Comparison of ENCODE assay signal across 8 mouse cellular contexts in the genomic region with DNA sequence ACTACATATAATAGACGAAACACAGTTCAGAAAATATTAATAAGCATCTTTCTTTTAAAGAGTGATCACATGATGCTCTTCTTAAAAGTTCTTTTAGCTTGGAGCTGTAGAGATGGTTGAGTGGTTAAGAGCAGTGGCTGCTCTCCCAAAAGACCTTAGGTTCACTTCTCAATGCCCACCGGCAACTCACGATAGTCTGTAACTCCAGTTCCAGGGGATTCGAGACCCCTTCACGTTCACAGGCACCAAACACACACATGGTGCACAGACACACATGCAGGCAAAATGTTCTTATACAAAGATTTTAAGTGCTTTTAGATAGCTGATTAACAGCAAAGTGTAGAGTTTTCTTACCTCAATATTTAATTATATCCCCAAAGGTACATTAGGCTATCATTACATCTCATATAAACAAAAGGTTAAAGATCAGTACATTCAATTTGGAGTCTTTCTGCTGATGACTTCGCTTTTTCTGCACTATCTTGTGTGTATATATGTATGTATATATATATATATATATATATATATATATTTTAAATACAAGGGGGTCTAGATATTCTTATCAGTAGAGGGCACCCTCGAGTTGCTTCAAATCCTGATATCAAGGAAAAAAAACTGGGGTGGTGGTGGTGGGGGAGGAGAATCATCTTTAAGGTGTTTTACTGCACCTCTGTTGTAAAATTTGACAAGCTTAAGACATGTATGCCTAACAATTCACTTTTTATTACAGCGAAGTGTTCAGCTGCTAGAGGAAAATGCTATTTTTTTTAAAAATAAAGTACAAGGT. TPM values are rescaled to one million over a fixed set of nuclear protein-coding genes. Genes with fewer than 3 reads are reported as not detected.
A peak's percentile ranks its signal among the peaks of the same experiment; 100 is the strongest.
DNase-seq lines count a peak whose midpoint lies in the region; ATAC-seq and TF ChIP-seq lines count a peak whose summit lies in the region.

No protein-coding gene starts in this region.

- H3K4me2 ChIP-seq in hindbrain, embryonic 15.5 days, result peak overlapping the region; percentile 87
- peak overlapping the region; percentile 86 for H3K4me2 ChIP-seq in midbrain, postnatal 0 days (ENCODE audit: low read depth, low read length, poor library complexity, severe bottlenecking)

- intact Hi-C loops in gastrocnemius, adult 2 months (cut with DNase I), result no loop called here

- no peak for ATAC-seq in hindbrain, embryonic 15.5 days (ENCODE audit: low FRiP score, low read depth)
- ATAC-seq in midbrain, postnatal 0 days (ENCODE audit: low FRiP score), result no peak

- H3K36me3 ChIP-seq in hindbrain, embryonic 15.5 days, result no peaks in the 10 kb centered on the region
- H3K36me3 ChIP-seq in midbrain, postnatal 0 days (ENCODE audit: insufficient read depth, low read length), result no peaks in the 10 kb centered on the region

- DNase-seq in gastrocnemius, adult 2 months, result no peak
- no peak for DNase-seq in gastrocnemius, adult 18-20 months (ENCODE audit: low spot score)
- peak; percentile 73 for DNase-seq in embryo, embryonic 10.5 days (ENCODE audit: low spot score)
- peak; percentile 79 for DNase-seq in midbrain, postnatal 0 days (ENCODE audit: low spot score)
- no peak for DNase-seq in MN1 (ENCODE audit: low spot score)
- DNase-seq in ovary, postnatal 36 days (ENCODE audit: low spot score), result no peak
- DNase-seq in thymus, postnatal 14 days, result no peak

- peak overlapping the region; percentile 84 for H3K4me3 ChIP-seq in gastrocnemius, adult 2 months
- peak overlapping the region; percentile 90 for H3K4me3 ChIP-seq in hindbrain, embryonic 15.5 days
- H3K4me3 ChIP-seq in midbrain, postnatal 0 days (ENCODE audit: low read depth, low read length), result peak overlapping the region; percentile 73

- WGBS in hindbrain, embryonic 15.5 days, result 36% methylated on average over 8 of the region's 8 CpGs
- WGBS in midbrain, postnatal 0 days, result 50% methylated on average over 8 of the region's 8 CpGs

- peaks cover 58% of the 10 kb centered on the region for H3K4me1 ChIP-seq in hindbrain, embryonic 15.5 days (replicated peaks)
- peaks cover 2% of the 10 kb centered on the region; the same call in 1 of the 2 replicates for H3K4me1 ChIP-seq in midbrain, postnatal 0 days (ENCODE audit: insufficient read depth, low read length)

- H3K27me3 ChIP-seq in hindbrain, embryonic 15.5 days, result no peaks in the 10 kb centered on the region
- H3K27me3 ChIP-seq in midbrain, postnatal 0 days (ENCODE audit: insufficient read depth, low read length), result no peaks in the 10 kb centered on the region

- peak overlapping the region; percentile 64; the same call in 1 of the 2 replicates for H3K9ac ChIP-seq in hindbrain, embryonic 15.5 days
- H3K9ac ChIP-seq in midbrain, postnatal 0 days (replicated peaks; ENCODE audit: low read length, poor library complexity, severe bottlenecking), result no peak overlapping the region

- peak; percentile 46 for TF ChIP-seq CTCF in gastrocnemius, adult 2 months (IDR thresholded peaks at IDR 0.05)
- TF ChIP-seq CTCF in midbrain, postnatal 0 days (IDR thresholded peaks at IDR 0.05), result peak; percentile 61

- no peaks in the 10 kb centered on the region for H3K9me3 ChIP-seq in hindbrain, embryonic 15.5 days
- H3K9me3 ChIP-seq in midbrain, postnatal 0 days (ENCODE audit: low read length), result no peaks in the 10 kb centered on the region

- H3K27ac ChIP-seq in gastrocnemius, adult 2 months, result peak overlapping the region; percentile 98
- peak overlapping the region; percentile 93 for H3K27ac ChIP-seq in hindbrain, embryonic 15.5 days (replicated peaks)
- H3K27ac ChIP-seq in midbrain, postnatal 0 days (ENCODE audit: low read depth, low read length), result no peak overlapping the region

RNA-seq across cellular contexts. Expression of a gene that starts 2.5 kb away (rescaled TPM):
- total RNA-seq in gastrocnemius, adult 2 months (2021), result 10 to 100 TPM; 39.2 to 41.3 TPM
- 10 to 100 TPM; 34.2 to 37.6 TPM for total RNA-seq in gastrocnemius, adult 18-20 months (2021)
- 74.7 and 79.3 TPM in 2 replicates for polyA plus RNA-seq in hindbrain, embryonic 15.5 days (2015; fragmentation: Nextera tagmentation; extraction: Ambion mirVana)
- 112 and 144 TPM in 2 replicates for total RNA-seq in midbrain, postnatal 0 days (2014; rRNA removed)
- 53.9 and 55.2 TPM in 2 replicates for polyA plus RNA-seq in midbrain, postnatal 0 days (2015; fragmentation: Nextera tagmentation; extraction: Ambion mirVana)

Comparison
In these comparisons a context has a peak if more than half of its experiments do, and no peak if none do; other contexts are left out.
1. DNase-seq: peak in embryo, embryonic 10.5 days (single experiment) and midbrain, postnatal 0 days (single experiment); none in gastrocnemius, adult 2 months (single experiment), gastrocnemius, adult 18-20 months (single experiment), MN1 (single experiment), ovary, postnatal 36 days (single experiment) and thymus, postnatal 14 days (single experiment).
2. Peak in every context shown above with its lines, with median percentiles within 50 percentile points of each other: H3K4me3 ChIP-seq.